Mouse (Mus musculus) left cerebral cortex, adult 11 months (tissue): ENCODE measurements around the gene Hspa2.
"Not testable (repeated sequence)": the region's sequence is repeated elsewhere in the genome, so short reads cannot be mapped to it uniquely, and the experiment has no call there.

ENCODE experiments used
- DNase-seq: peaks from one replicate; pipeline ENCODE4 v3.0.0; 2022; ENCODE audit warnings: low spot score

The Hspa2 gene

DNA sequence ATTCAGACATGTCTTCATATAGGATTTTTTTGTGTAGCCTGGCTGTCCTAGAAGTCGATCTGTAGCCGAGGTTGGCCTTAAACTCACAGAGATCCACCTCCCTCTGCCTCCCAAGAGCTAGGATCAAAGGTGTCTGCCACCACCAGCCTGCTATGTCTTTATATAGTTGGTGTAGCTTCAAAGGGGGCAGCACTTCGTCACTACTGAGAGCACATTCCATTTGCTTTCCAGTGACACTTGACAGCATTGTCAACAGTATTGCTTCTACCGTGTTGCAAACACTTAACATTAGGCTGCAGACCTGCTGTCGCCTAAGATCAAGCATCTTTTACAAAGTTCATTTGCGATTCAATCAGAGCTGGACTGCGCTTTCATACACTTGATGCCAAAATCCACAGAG is 30.1 kb downstream of the Hspa2 start:
- no peak for DNase-seq

DNA sequence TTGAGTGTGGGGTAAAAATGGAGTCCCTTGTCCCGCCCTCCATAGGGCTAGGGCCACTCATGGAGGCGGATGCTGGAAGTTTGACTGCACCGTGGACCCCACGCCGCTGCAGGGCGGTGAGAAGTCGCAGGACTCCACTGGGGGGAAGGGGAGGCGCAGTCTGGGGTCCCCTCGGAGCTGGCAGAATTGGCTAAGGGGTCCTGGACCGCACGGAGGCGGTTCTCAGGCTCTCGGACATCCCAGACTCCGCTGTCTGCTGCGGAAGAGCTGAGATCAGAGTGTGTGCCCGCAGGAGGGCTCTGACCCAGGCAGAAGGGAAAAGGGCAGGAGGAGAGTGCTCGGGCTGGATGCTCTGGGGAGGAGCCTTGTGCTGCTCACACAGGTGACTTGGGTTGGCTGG is 31.1 kb downstream of the Hspa2 start:
- no peak for DNase-seq

- DNase-seq, result no peak
These were observed 31.6 kb downstream of the Hspa2 start for GRCm38 (mm10) chr12:76435549-76435948.

GRCm38 (mm10) chr12:76443488-76443887 is 39.5 kb downstream of the Hspa2 start:
- DNase-seq, result not testable (repeated sequence)

GRCm38 (mm10) chr12:76444359-76444772 is 40.4 kb downstream of the Hspa2 start:
- no peak for DNase-seq

- DNase-seq, result no peak
These were observed 40.9 kb downstream of the Hspa2 start for GRCm38 (mm10) chr12:76444862-76445261.

- no peak for DNase-seq
These were observed 42.2 kb downstream of the Hspa2 start for GRCm38 (mm10) chr12:76446201-76446600.

- no peak for DNase-seq
These were observed 44.2 kb downstream of the Hspa2 start for GRCm38 (mm10) chr12:76448127-76448526.

- DNase-seq, result no peak
These were observed 48.2 kb downstream of the Hspa2 start for GRCm38 (mm10) chr12:76452203-76452602.
